Mouse (Mus musculus) small intestine, adult 2 months (tissue): Measurements from ENCODE around the gene Rell1.
A peak's percentile ranks its signal among the peaks of the same experiment; 100 is the strongest.

Experiments
- CTCF ChIP-seq: fragments of 200-500 bp; IDR thresholded peaks from 2 replicates; pipeline ENCODE4 v1.5.1; 2012; ENCODE audit warnings: low read depth, mild to moderate bottlenecking, control low read depth, inconsistent platforms, low read length, moderate library complexity, mixed read lengths; ENCODE audit not compliant: insufficient replicate concordance, insufficient read length; ENCODE audit errors: extremely low read depth
- POLR2A ChIP-seq: fragments of 200-500 bp; IDR thresholded peaks from 2 replicates; pipeline ENCODE4 v1.6.1; 2012; ENCODE audit warnings: low read depth, mild to moderate bottlenecking, control low read depth, inconsistent platforms, low read length, moderate library complexity

GRCm38 (mm10) chr5:63968443-63969415, at the start of gene Rell1:
- no peak for TF ChIP-seq CTCF
- TF ChIP-seq POLR2A = peak; percentile 52; the same call in 1 of the 2 replicates
